Mouse (Mus musculus): Measurements from ENCODE around the gene Zhx3. TPM values are rescaled to one million over a fixed set of nuclear protein-coding genes. Genes with fewer than 3 reads are reported as not detected.

Zhx3 gene
- total RNA-seq, 1 experiment, result 1.3 TPM

GRCm38 (mm10) chr2:160850360-160850759, 22.4 kb downstream of the Zhx3 start:
- in situ Hi-C loops (cut with MboI; ENCODE audit: low sequenced_read_pairs in 2 of 2, unreplicated experiment in 2 of 2), result no loop called here
- no peak overlapping the region for H3K9ac ChIP-seq (ENCODE audit: insufficient read depth, low read depth, low read length, poor library complexity, severe bottlenecking)
- H3K4me1 ChIP-seq (ENCODE audit: control insufficient read depth in 2 of 2, insufficient read depth in 2 of 2, low read length in 2 of 2, poor library complexity in 1 of 2), result no peaks in the 10 kb centered on the region
- TF ChIP-seq MAFK (IDR thresholded peaks at IDR 0.05; ENCODE audit: insufficient read depth, low read depth, low read length), result no peak
- TF ChIP-seq HCFC1 (IDR thresholded peaks at IDR 0.05; ENCODE audit: borderline replicate concordance, insufficient read depth, low read length), result no peak
- no peak for TF ChIP-seq ZNF384 (IDR thresholded peaks at IDR 0.05; ENCODE audit: low read depth, low read length)
- no peak for TF ChIP-seq CHD2 (IDR thresholded peaks at IDR 0.05; ENCODE audit: low read depth, low read length)
- TF ChIP-seq ZC3H11A (IDR thresholded peaks at IDR 0.05; ENCODE audit: borderline replicate concordance, low read depth, low read length), result no peak
- no peaks in the 10 kb centered on the region for H3K36me3 ChIP-seq (ENCODE audit: control insufficient read depth, insufficient read depth, low read length, poor library complexity, severe bottlenecking)
- no peak overlapping the region for H3K4me3 ChIP-seq (ENCODE audit: insufficient read depth in 1 of 2, low read depth in 1 of 2, low read length in 2 of 2, poor library complexity in 1 of 2, severe bottlenecking in 1 of 2)
- DNase-seq (ENCODE audit: low read depth, low spot score), result no peak
- no peaks in the 10 kb centered on the region for H3K9me3 ChIP-seq (ENCODE audit: control insufficient read depth, insufficient read depth, low read depth, low read length)
- no peak overlapping the region for H3K27ac ChIP-seq (ENCODE audit: insufficient read depth, low read depth, low read length, poor library complexity, severe bottlenecking)

GRCm38 (mm10) chr2:160849617-160850240, 23.1 kb downstream of the Zhx3 start:
- no peaks in the 10 kb centered on the region for H3K9me3 ChIP-seq (ENCODE audit: control insufficient read depth, insufficient read depth, low read depth, low read length)
- in situ Hi-C loops (cut with MboI; ENCODE audit: low sequenced_read_pairs in 2 of 2, unreplicated experiment in 2 of 2), result no loop called here

GRCm38 (mm10) chr2:160848186-160848585, 24.6 kb downstream of the Zhx3 start:
- in situ Hi-C loops (cut with MboI; ENCODE audit: low sequenced_read_pairs in 2 of 2, unreplicated experiment in 2 of 2), result no loop called here

More at GRCm38 (mm10) chr2:160849617-160850240, 23.1 kb downstream of the Zhx3 start:
- Histone ChIP-seq H3K4me3 (ENCODE audit: insufficient read depth in 1 of 2, low read depth in 1 of 2, low read length in 2 of 2, poor library complexity in 1 of 2, severe bottlenecking in 1 of 2) (no peak overlapping the region), H3K27ac (ENCODE audit: insufficient read depth, low read depth, low read length, poor library complexity, severe bottlenecking) (no peak overlapping the region), H3K9ac (ENCODE audit: insufficient read depth, low read depth, low read length, poor library complexity, severe bottlenecking) (no peak overlapping the region), H3K36me3 (ENCODE audit: control insufficient read depth, insufficient read depth, low read length, poor library complexity, severe bottlenecking) (no peaks in the 10 kb centered on the region), H3K4me1 (ENCODE audit: control insufficient read depth in 2 of 2, insufficient read depth in 2 of 2, low read length in 2 of 2, poor library complexity in 1 of 2) (no peaks in the 10 kb centered on the region)
- TF ChIP-seq CHD2 (IDR thresholded peaks at IDR 0.05; ENCODE audit: low read depth, low read length) (no peak), ZNF384 (IDR thresholded peaks at IDR 0.05; ENCODE audit: low read depth, low read length) (no peak), HCFC1 (IDR thresholded peaks at IDR 0.05; ENCODE audit: borderline replicate concordance, insufficient read depth, low read length) (no peak), ZC3H11A (IDR thresholded peaks at IDR 0.05; ENCODE audit: borderline replicate concordance, low read depth, low read length) (no peak), MAFK (IDR thresholded peaks at IDR 0.05; ENCODE audit: insufficient read depth, low read depth, low read length) (no peak)
- no peak for DNase-seq (ENCODE audit: low read depth, low spot score)

GRCm38 (mm10) chr2:160847664-160848063, 25.1 kb downstream of the Zhx3 start:
- Histone ChIP-seq H3K27ac (ENCODE audit: insufficient read depth, low read depth, low read length, poor library complexity, severe bottlenecking) (no peak overlapping the region), H3K36me3 (ENCODE audit: control insufficient read depth, insufficient read depth, low read length, poor library complexity, severe bottlenecking) (no peaks in the 10 kb centered on the region), H3K9ac (ENCODE audit: insufficient read depth, low read depth, low read length, poor library complexity, severe bottlenecking) (no peak overlapping the region), H3K9me3 (ENCODE audit: control insufficient read depth, insufficient read depth, low read depth, low read length) (no peaks in the 10 kb centered on the region), H3K4me3 (ENCODE audit: insufficient read depth in 1 of 2, low read depth in 1 of 2, low read length in 2 of 2, poor library complexity in 1 of 2, severe bottlenecking in 1 of 2) (no peak overlapping the region), H3K4me1 (ENCODE audit: control insufficient read depth in 2 of 2, insufficient read depth in 2 of 2, low read length in 2 of 2, poor library complexity in 1 of 2) (no peaks in the 10 kb centered on the region)
- no peak for DNase-seq (ENCODE audit: low read depth, low spot score)
- in situ Hi-C loops (cut with MboI; ENCODE audit: low sequenced_read_pairs in 2 of 2, unreplicated experiment in 2 of 2), result no loop called here
- TF ChIP-seq ZC3H11A (IDR thresholded peaks at IDR 0.05; ENCODE audit: borderline replicate concordance, low read depth, low read length) (no peak), CHD2 (IDR thresholded peaks at IDR 0.05; ENCODE audit: low read depth, low read length) (no peak), ZNF384 (IDR thresholded peaks at IDR 0.05; ENCODE audit: low read depth, low read length) (no peak), MAFK (IDR thresholded peaks at IDR 0.05; ENCODE audit: insufficient read depth, low read depth, low read length) (no peak), HCFC1 (IDR thresholded peaks at IDR 0.05; ENCODE audit: borderline replicate concordance, insufficient read depth, low read length) (no peak)

More at GRCm38 (mm10) chr2:160848186-160848585, 24.6 kb downstream of the Zhx3 start:
- Histone ChIP-seq H3K36me3 (ENCODE audit: control insufficient read depth, insufficient read depth, low read length, poor library complexity, severe bottlenecking) (no peaks in the 10 kb centered on the region), H3K4me3 (ENCODE audit: insufficient read depth in 1 of 2, low read depth in 1 of 2, low read length in 2 of 2, poor library complexity in 1 of 2, severe bottlenecking in 1 of 2) (no peak overlapping the region), H3K9ac (ENCODE audit: insufficient read depth, low read depth, low read length, poor library complexity, severe bottlenecking) (no peak overlapping the region), H3K4me1 (ENCODE audit: control insufficient read depth in 2 of 2, insufficient read depth in 2 of 2, low read length in 2 of 2, poor library complexity in 1 of 2) (no peaks in the 10 kb centered on the region), H3K9me3 (ENCODE audit: control insufficient read depth, insufficient read depth, low read depth, low read length) (no peaks in the 10 kb centered on the region), H3K27ac (ENCODE audit: insufficient read depth, low read depth, low read length, poor library complexity, severe bottlenecking) (no peak overlapping the region)
- TF ChIP-seq CHD2 (IDR thresholded peaks at IDR 0.05; ENCODE audit: low read depth, low read length) (no peak), MAFK (IDR thresholded peaks at IDR 0.05; ENCODE audit: insufficient read depth, low read depth, low read length) (no peak), ZNF384 (IDR thresholded peaks at IDR 0.05; ENCODE audit: low read depth, low read length) (no peak)
- no peak for DNase-seq (ENCODE audit: low read depth, low spot score)

GRCm38 (mm10) chr2:160840838-160841237, 32.0 kb downstream of the Zhx3 start:
- Histone ChIP-seq H3K9me3 (ENCODE audit: control insufficient read depth, insufficient read depth, low read depth, low read length) (no peaks in the 10 kb centered on the region), H3K27ac (ENCODE audit: insufficient read depth, low read depth, low read length, poor library complexity, severe bottlenecking) (no peak overlapping the region), H3K4me3 (ENCODE audit: insufficient read depth in 1 of 2, low read depth in 1 of 2, low read length in 2 of 2, poor library complexity in 1 of 2, severe bottlenecking in 1 of 2) (no peak overlapping the region), H3K4me1 (ENCODE audit: control insufficient read depth in 2 of 2, insufficient read depth in 2 of 2, low read length in 2 of 2, poor library complexity in 1 of 2) (no peaks in the 10 kb centered on the region), H3K9ac (ENCODE audit: insufficient read depth, low read depth, low read length, poor library complexity, severe bottlenecking) (no peak overlapping the region), H3K36me3 (ENCODE audit: control insufficient read depth, insufficient read depth, low read length, poor library complexity, severe bottlenecking) (no peaks in the 10 kb centered on the region)
- DNase-seq (ENCODE audit: low read depth, low spot score), result no peak
- TF ChIP-seq CHD2 (IDR thresholded peaks at IDR 0.05; ENCODE audit: low read depth, low read length) (no peak), MAFK (IDR thresholded peaks at IDR 0.05; ENCODE audit: insufficient read depth, low read depth, low read length) (no peak), ZC3H11A (IDR thresholded peaks at IDR 0.05; ENCODE audit: borderline replicate concordance, low read depth, low read length) (no peak), ZNF384 (IDR thresholded peaks at IDR 0.05; ENCODE audit: low read depth, low read length) (no peak), HCFC1 (IDR thresholded peaks at IDR 0.05; ENCODE audit: borderline replicate concordance, insufficient read depth, low read length) (no peak)
- in situ Hi-C loops (cut with MboI; ENCODE audit: low sequenced_read_pairs in 2 of 2, unreplicated experiment in 2 of 2), result no loop called here
